Mouse (Mus musculus) right cerebral cortex, postnatal 14 days (tissue): ENCODE measurements around the gene Anxa6.

Experiments used
- DNase-seq: peaks from one replicate; pipeline ENCODE4 v3.0.0; 2022

The Anxa6 gene

GRCm38 (mm10) chr11:54988754-54989349 lies 44.4 kb downstream of the Anxa6 start:
- DNase-seq = no peak

GRCm38 (mm10) chr11:54987974-54988373 lies 45.3 kb downstream of the Anxa6 start:
- peak; percentile 60 for DNase-seq

- no peak for DNase-seq
Observed at GRCm38 (mm10) chr11:54985086-54985485, 48.2 kb downstream of the Anxa6 start.

- no peak for DNase-seq
Observed at GRCm38 (mm10) chr11:54984581-54984980, 48.7 kb downstream of the Anxa6 start.

GRCm38 (mm10) chr11:54984085-54984484 lies 49.2 kb downstream of the Anxa6 start:
- peak; percentile 87 for DNase-seq

GRCm38 (mm10) chr11:54982520-54982919 lies 50.7 kb downstream of the Anxa6 start:
- no peak for DNase-seq

- DNase-seq = no peak
Observed at GRCm38 (mm10) chr11:54981630-54982029, 51.6 kb downstream of the Anxa6 start.

GRCm38 (mm10) chr11:54977385-54977937 lies 55.8 kb downstream of the Anxa6 start:
- DNase-seq = no peak

- no peak for DNase-seq
Observed at GRCm38 (mm10) chr11:54976351-54976750, 56.9 kb downstream of the Anxa6 start.

- DNase-seq = no peak
Observed at GRCm38 (mm10) chr11:54975756-54976155, 57.5 kb downstream of the Anxa6 start.

GRCm38 (mm10) chr11:54975340-54975739 lies 57.9 kb downstream of the Anxa6 start:
- DNase-seq = no peak

- DNase-seq = no peak
Observed at GRCm38 (mm10) chr11:54974639-54975038, 58.6 kb downstream of the Anxa6 start.

GRCm38 (mm10) chr11:54973481-54974212 lies 59.6 kb downstream of the Anxa6 start:
- DNase-seq = peak; percentile 54

GRCm38 (mm10) chr11:54972789-54973188 lies 60.5 kb downstream of the Anxa6 start:
- DNase-seq = no peak

GRCm38 (mm10) chr11:54972049-54972723 lies 61.1 kb downstream of the Anxa6 start:
- DNase-seq = no peak

- DNase-seq = no peak
Observed at GRCm38 (mm10) chr11:54971365-54972048, 61.7 kb downstream of the Anxa6 start.

GRCm38 (mm10) chr11:54965234-54965633 lies 68.0 kb downstream of the Anxa6 start:
- DNase-seq = no peak

- DNase-seq = no peak
Observed at GRCm38 (mm10) chr11:54962810-54963209, 70.4 kb downstream of the Anxa6 start, which contains the start of gene Tnip1. Tnip1 (minus strand) TSS chr11:54962917.

GRCm38 (mm10) chr11:54961921-54962320 lies 71.3 kb downstream of the Anxa6 start:
- DNase-seq = no peak

GRCm38 (mm10) chr11:54961164-54961850 lies 71.9 kb downstream of the Anxa6 start:
- no peak for DNase-seq

GRCm38 (mm10) chr11:54960251-54960650 lies 73.0 kb downstream of the Anxa6 start:
- DNase-seq = no peak

GRCm38 (mm10) chr11:54958571-54959073 lies 74.6 kb downstream of the Anxa6 start:
- DNase-seq = no peak
